9 mouse cellular contexts compared by ENCODE assay signal in genomic region chr13:6635138-6636076, GRCm38 (mm10). TPM values are rescaled to one million over a fixed set of nuclear protein-coding genes. Genes with fewer than 3 reads are reported as not detected.
DNase-seq lines count a peak whose midpoint lies in the region; ATAC-seq and TF ChIP-seq lines count a peak whose summit lies in the region.
"Had no signal": no experiment of that assay in that cellular context is flagged by ENCODE, and none has a peak within 500 bp of the region (broad histone marks: within the 10 kb centered on the region; RNA-seq: fewer than 3 reads in every experiment).

No protein-coding gene starts in this region.

- TF ChIP-seq EP300 in stomach, postnatal 0 days (optimal IDR thresholded peaks at IDR 0.05), result no peak

- H3K4me1 ChIP-seq in midbrain, embryonic 11.5 days (ENCODE audit: control insufficient read depth, insufficient read depth, low read length), result no peaks in the 10 kb centered on the region
- H3K4me1 ChIP-seq in midbrain, embryonic 14.5 days (ENCODE audit: control insufficient read depth, insufficient read depth, low read length), result no peaks in the 10 kb centered on the region
- peaks cover 12% of the 10 kb centered on the region for H3K4me1 ChIP-seq in intestine, embryonic 14.5 days (replicated peaks; ENCODE audit: control insufficient read depth, insufficient read depth, low read length)
- no peaks in the 10 kb centered on the region for H3K4me1 ChIP-seq in stomach, postnatal 0 days (replicated peaks; ENCODE audit: control insufficient read depth, insufficient read depth)

- ATAC-seq in CD4-positive, CD25-positive, alpha-beta regulatory T cell, adult 4 months, result no peak
- ATAC-seq in midbrain, embryonic 11.5 days (ENCODE audit: low FRiP score), result no peak
- no peak for ATAC-seq in midbrain, embryonic 14.5 days (ENCODE audit: low FRiP score, low TSS enrichment)
- peak; percentile 38 for ATAC-seq in intestine, embryonic 14.5 days (replicated peaks; ENCODE audit: low FRiP score, low TSS enrichment, low read depth)
- ATAC-seq in stomach, postnatal 0 days (ENCODE audit: low FRiP score, low TSS enrichment), result peak; percentile 72

- no peaks in the 10 kb centered on the region for H3K9me3 ChIP-seq in midbrain, embryonic 11.5 days (ENCODE audit: control insufficient read depth, low read length)
- no peaks in the 10 kb centered on the region for H3K9me3 ChIP-seq in midbrain, embryonic 14.5 days (ENCODE audit: control insufficient read depth, low read length)
- H3K9me3 ChIP-seq in intestine, embryonic 14.5 days (ENCODE audit: control insufficient read depth, low read length), result no peaks in the 10 kb centered on the region
- no peaks in the 10 kb centered on the region for H3K9me3 ChIP-seq in stomach, postnatal 0 days (ENCODE audit: control insufficient read depth, low read length)

- H3K27ac ChIP-seq in midbrain, embryonic 11.5 days (ENCODE audit: low read depth, low read length), result no peak overlapping the region
- no peak overlapping the region for H3K27ac ChIP-seq in midbrain, embryonic 14.5 days (replicated peaks; ENCODE audit: low read depth, low read length)
- H3K27ac ChIP-seq in intestine, embryonic 14.5 days (ENCODE audit: low read depth), result peak overlapping the region; percentile 3; the same call in 1 of the 2 replicates
- no peak overlapping the region for H3K27ac ChIP-seq in stomach, postnatal 0 days (replicated peaks)

- H3K9ac ChIP-seq in midbrain, embryonic 11.5 days (ENCODE audit: low read length), result no peak overlapping the region
- no peak overlapping the region for H3K9ac ChIP-seq in midbrain, embryonic 14.5 days (replicated peaks; ENCODE audit: low read length)
- H3K9ac ChIP-seq in intestine, embryonic 14.5 days (ENCODE audit: low read length), result no peak overlapping the region
- H3K9ac ChIP-seq in stomach, postnatal 0 days (ENCODE audit: low read length), result no peak overlapping the region

- H3K4me3 ChIP-seq in midbrain, embryonic 11.5 days (ENCODE audit: low read depth, low read length), result no peak overlapping the region
- H3K4me3 ChIP-seq in midbrain, embryonic 14.5 days (replicated peaks; ENCODE audit: low read depth, low read length), result no peak overlapping the region
- H3K4me3 ChIP-seq in intestine, embryonic 14.5 days (ENCODE audit: low read depth, low read length), result no peak overlapping the region
- H3K4me3 ChIP-seq in stomach, postnatal 0 days (ENCODE audit: low read depth, low read length), result no peak overlapping the region

- DNase-seq in CD4-positive, CD25-positive, alpha-beta regulatory T cell, adult 2 months (ENCODE audit: low read depth, low spot score), result peak; percentile 28
- DNase-seq in midbrain, embryonic 11.5 days (ENCODE audit: low spot score, missing footprints), result peak; percentile 73
- no peak for DNase-seq in midbrain, embryonic 14.5 days
- peak; percentile 48 for DNase-seq in intestine, embryonic 14.5 days (ENCODE audit: low spot score)
- DNase-seq in stomach, postnatal 0 days (ENCODE audit: low spot score), result peak; percentile 20
- DNase-seq in adrenal gland, postnatal 4 days (ENCODE audit: low spot score in 2 of 2), result no peak
- no peak for DNase-seq in layer of hippocampus, postnatal 10 days (ENCODE audit: low spot score in 2 of 2)
- DNase-seq: cerebellum, adult 9-10 months had no signal

- H3K36me3 ChIP-seq in midbrain, embryonic 11.5 days (ENCODE audit: control insufficient read depth, insufficient read depth, low read length), result no peaks in the 10 kb centered on the region
- no peaks in the 10 kb centered on the region for H3K36me3 ChIP-seq in midbrain, embryonic 14.5 days (ENCODE audit: control insufficient read depth, insufficient read depth, low read length)
- H3K36me3 ChIP-seq in intestine, embryonic 14.5 days (ENCODE audit: control insufficient read depth, insufficient read depth, low read length), result no peaks in the 10 kb centered on the region
- H3K36me3 ChIP-seq in stomach, postnatal 0 days (ENCODE audit: control insufficient read depth, insufficient read depth, low read length), result no peaks in the 10 kb centered on the region

- WGBS in midbrain, embryonic 11.5 days, result 78% methylated on average over 11 of the region's 11 CpGs
- WGBS in midbrain, embryonic 14.5 days, result 78% methylated on average over 11 of the region's 11 CpGs
- 44% methylated on average over 11 of the region's 11 CpGs for WGBS in intestine, embryonic 14.5 days
- WGBS in stomach, postnatal 0 days, result 40% methylated on average over 11 of the region's 11 CpGs

- H3K4me2 ChIP-seq in midbrain, embryonic 11.5 days, result no peak overlapping the region
- H3K4me2 ChIP-seq in midbrain, embryonic 14.5 days (ENCODE audit: low read length), result no peak overlapping the region
- no peak overlapping the region for H3K4me2 ChIP-seq in intestine, embryonic 14.5 days (ENCODE audit: low read length)
- no peak overlapping the region for H3K4me2 ChIP-seq in stomach, postnatal 0 days (replicated peaks; ENCODE audit: low read depth)

- TF ChIP-seq CTCF in stomach, postnatal 0 days (IDR thresholded peaks at IDR 0.05; ENCODE audit: low read depth), result no peak

- H3K27me3 ChIP-seq in midbrain, embryonic 11.5 days (ENCODE audit: control insufficient read depth, insufficient read depth, low read length), result no peaks in the 10 kb centered on the region
- no peaks in the 10 kb centered on the region for H3K27me3 ChIP-seq in midbrain, embryonic 14.5 days (ENCODE audit: control insufficient read depth, insufficient read depth, low read length)
- H3K27me3 ChIP-seq in intestine, embryonic 14.5 days (replicated peaks; ENCODE audit: control insufficient read depth, insufficient read depth, low read length), result no peaks in the 10 kb centered on the region
- H3K27me3 ChIP-seq in stomach, postnatal 0 days (ENCODE audit: control insufficient read depth, insufficient read depth, low read length), result no peaks in the 10 kb centered on the region

RNA-seq across cellular contexts. Expression of gene Pfkp, which starts 13.2 kb away (rescaled TPM):
- 100 to 1,000 TPM; 124 to 178 TPM for polyA plus RNA-seq in CD4-positive, CD25-positive, alpha-beta regulatory T cell, adult 4 months (2017; shearing (Covaris generic))
- polyA plus RNA-seq in midbrain, embryonic 11.5 days (2014; fragmentation: Nextera tagmentation; extraction: Ambion mirVana), result 33.5 and 34.7 TPM in 2 replicates
- polyA plus RNA-seq in midbrain, embryonic 14.5 days (2014; fragmentation: Nextera tagmentation; extraction: Ambion mirVana), result 241 and 275 TPM in 2 replicates
- polyA plus RNA-seq in intestine, embryonic 14.5 days (2014; fragmentation: Nextera tagmentation; extraction: Ambion mirVana), result 51.2 and 59.9 TPM in 2 replicates
- polyA plus RNA-seq in stomach, postnatal 0 days (2015; fragmentation: Nextera tagmentation; extraction: Ambion mirVana), result 34.7 and 41.1 TPM in 2 replicates
- total RNA-seq in adrenal gland, postnatal 4 days (2021), result 10 to 100 TPM; 50.5 to 63.4 TPM
- 100 to 1,000 TPM; 323 to 335 TPM for total RNA-seq in layer of hippocampus, postnatal 10 days (2021)

Comparison
In these comparisons a context has a peak if more than half of its experiments do, and no peak if none do; other contexts are left out.
1. DNase-seq: peak in CD4-positive, CD25-positive, alpha-beta regulatory T cell, adult 2 months (single experiment), midbrain, embryonic 11.5 days (single experiment), intestine, embryonic 14.5 days (single experiment) and stomach, postnatal 0 days (single experiment); none in midbrain, embryonic 14.5 days (single experiment), adrenal gland, postnatal 4 days (0 of 2) and layer of hippocampus, postnatal 10 days (0 of 2).
2. ATAC-seq: peak in intestine, embryonic 14.5 days (single experiment) and stomach, postnatal 0 days (single experiment); none in CD4-positive, CD25-positive, alpha-beta regulatory T cell, adult 4 months (single experiment), midbrain, embryonic 11.5 days (single experiment) and midbrain, embryonic 14.5 days (single experiment).